Mouse (Mus musculus) adrenal gland, postnatal 14 days (tissue): ENCODE data around the gene Rbck1. TPM values are rescaled to one million over a fixed set of nuclear protein-coding genes. Genes with fewer than 3 reads are reported as not detected.
A peak's percentile ranks its signal among the peaks of the same experiment; 100 is the strongest.
"Not testable (repeated sequence)": the region's sequence is repeated elsewhere in the genome, so short reads cannot be mapped to it uniquely, and the experiment has no call there.

Experiments
- DNase-seq: peaks from one replicate; pipeline ENCODE4 v3.0.0; 2021; ENCODE audit warnings: mixed read lengths
- long read RNA-seq, 2 experiments: library from polyadenylated mRNA; stranded (forward); transcript quantifications; one replicate each; pipeline ENCODE4 v2.0.0; 2021
- total RNA-seq: library from RNA; stranded (reverse); gene quantifications from 2 replicates; pipeline ENCODE4 v1.2.3, GENCODE M21; 2021

Rbck1 gene
- 104 and 107 TPM in 2 replicates for total RNA-seq
- long read RNA-seq, experiment 1, transcript Rbck1-201 (13 exons, 2,252 nt): minor isoform, 9 of 182 reads
- long read RNA-seq, experiment 1, transcript Rbck1-202 (12 exons, 2,384 nt): major isoform, 139 of 182 reads
- long read RNA-seq, experiment 1, partial matches to known transcripts: 8 of 182 reads
- long read RNA-seq, experiment 1, other reads (novel, unspliced or antisense): 24 of 182 reads
- long read RNA-seq, experiment 2, transcript Rbck1-201 (13 exons, 2,252 nt): minor isoform, 5 of 156 reads
- long read RNA-seq, experiment 2, transcript Rbck1-202 (12 exons, 2,384 nt): major isoform, 126 of 156 reads
- long read RNA-seq, experiment 2, partial matches to known transcripts: 4 of 156 reads
- long read RNA-seq, experiment 2, other reads (novel, unspliced or antisense): 21 of 156 reads

GRCm38 (mm10) chr2:152332101-152332825, at the start of gene Rbck1:
Gene Rbck1, minus strand, starts transcription at chr2:152332653.
- DNase-seq: peak; percentile 93

GRCm38 (mm10) chr2:152376345-152376741, 43.9 kb upstream of the Rbck1 start, which contains the start of gene Nrsn2:
Gene Nrsn2, minus strand, starts transcription at chr2:152376638.
- DNase-seq: no peak

- no peak for DNase-seq
Observed at GRCm38 (mm10) chr2:152375652-152376344, 43.3 kb upstream of the Rbck1 start.

- DNase-seq: no peak
Observed at GRCm38 (mm10) chr2:152373547-152373946, 41.1 kb upstream of the Rbck1 start.

GRCm38 (mm10) chr2:152372661-152373060, 40.2 kb upstream of the Rbck1 start:
- DNase-seq: no peak

- DNase-seq: no peak
Observed at GRCm38 (mm10) chr2:152372104-152372503, 39.7 kb upstream of the Rbck1 start.

GRCm38 (mm10) chr2:152368532-152369140, 36.2 kb upstream of the Rbck1 start:
- peak; percentile 78 for DNase-seq

- DNase-seq: peak; percentile 63
Observed at GRCm38 (mm10) chr2:152367917-152368316, 35.5 kb upstream of the Rbck1 start.

- DNase-seq: peak; percentile 95
Observed at GRCm38 (mm10) chr2:152363245-152364147, 31.0 kb upstream of the Rbck1 start.

GRCm38 (mm10) chr2:152361193-152361592, 28.7 kb upstream of the Rbck1 start:
- DNase-seq: no peak

- peak; percentile 89 for DNase-seq
Observed at GRCm38 (mm10) chr2:152360271-152360775, 27.9 kb upstream of the Rbck1 start.

GRCm38 (mm10) chr2:152359616-152360015, 27.2 kb upstream of the Rbck1 start:
- no peak for DNase-seq

- DNase-seq: not testable (repeated sequence)
Observed at GRCm38 (mm10) chr2:152358977-152359376, 26.5 kb upstream of the Rbck1 start.

GRCm38 (mm10) chr2:152357254-152357653, 24.8 kb upstream of the Rbck1 start:
- no peak for DNase-seq

- peak; percentile 77 for DNase-seq
Observed at GRCm38 (mm10) chr2:152349842-152350540, 17.5 kb upstream of the Rbck1 start.

- no peak for DNase-seq
Observed at GRCm38 (mm10) chr2:152349205-152349604, 16.8 kb upstream of the Rbck1 start.

GRCm38 (mm10) chr2:152347722-152348121, 15.3 kb upstream of the Rbck1 start:
- DNase-seq: no peak

- peak; percentile 56 for DNase-seq
Observed at GRCm38 (mm10) chr2:152346776-152347465, 14.5 kb upstream of the Rbck1 start.

GRCm38 (mm10) chr2:152345393-152345792, 12.9 kb upstream of the Rbck1 start:
- no peak for DNase-seq

GRCm38 (mm10) chr2:152344909-152345308, 12.5 kb upstream of the Rbck1 start:
- DNase-seq: no peak
